Mouse (Mus musculus) inflammation-experienced regulatory T-cells (primary cell): ENCODE measurements around the gene Olfr554. TPM values are rescaled to one million over a fixed set of nuclear protein-coding genes. Genes with fewer than 3 reads are reported as not detected.

Source experiments
- polyA plus RNA-seq, 2 experiments: library from polyadenylated mRNA; unstranded; fragments of 100-300 nt; shearing (Covaris generic); gene quantifications; one replicate each; pipeline ENCODE4 v1.2.1; 2017

Gene Olfr554
- polyA plus RNA-seq, result 1 to 10 TPM in 1 of 2 experiments, under 1 TPM in 1; 0.71 to 1.7 TPM

DNA sequence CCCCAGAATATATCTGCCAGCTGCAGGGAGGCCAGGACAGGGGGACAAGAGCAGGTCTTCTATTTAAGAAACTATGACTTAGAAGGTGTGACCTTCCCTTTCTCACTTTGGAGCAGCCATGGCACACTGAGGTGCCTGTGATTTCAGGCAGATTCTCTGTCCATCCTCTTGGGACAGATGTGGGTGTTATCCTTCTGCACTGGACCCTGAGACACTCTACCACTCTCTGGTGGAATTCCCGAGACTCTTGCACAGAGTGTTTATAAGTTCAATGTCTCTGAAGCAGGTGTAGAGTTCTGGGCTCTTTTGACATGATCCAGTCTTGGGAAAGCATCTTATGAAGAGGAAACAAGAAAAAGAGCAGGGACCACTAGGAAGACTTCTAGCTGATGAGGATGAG, at the start of gene Olfr554:
TSS of gene Olfr554 (plus strand) at position 301 of the 400 bp plus-strand sequence.

DNA sequence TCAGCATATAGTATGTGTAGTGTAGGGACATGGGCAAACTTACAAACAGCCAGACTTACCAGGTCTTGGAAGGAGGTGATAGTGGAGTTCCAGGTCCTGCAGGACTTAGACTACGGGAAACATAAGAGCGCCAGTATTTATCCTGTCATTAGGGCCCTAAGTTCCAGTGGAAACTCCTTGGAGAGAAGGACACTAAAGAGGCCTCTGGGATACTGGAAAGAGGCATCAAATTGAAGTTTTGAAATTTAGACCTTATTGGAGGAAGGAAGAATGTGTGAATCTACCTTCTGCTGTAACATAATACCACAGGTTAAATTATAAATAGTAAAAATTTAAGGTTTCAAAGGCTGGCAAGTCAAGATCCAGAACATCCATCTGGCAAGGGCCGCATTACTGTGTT, 46.4 kb upstream of the Olfr554 start, which contains the start of gene Olfr551:
TSS of gene Olfr551 (minus strand) at position 101 of the 400 bp plus-strand sequence.

DNA sequence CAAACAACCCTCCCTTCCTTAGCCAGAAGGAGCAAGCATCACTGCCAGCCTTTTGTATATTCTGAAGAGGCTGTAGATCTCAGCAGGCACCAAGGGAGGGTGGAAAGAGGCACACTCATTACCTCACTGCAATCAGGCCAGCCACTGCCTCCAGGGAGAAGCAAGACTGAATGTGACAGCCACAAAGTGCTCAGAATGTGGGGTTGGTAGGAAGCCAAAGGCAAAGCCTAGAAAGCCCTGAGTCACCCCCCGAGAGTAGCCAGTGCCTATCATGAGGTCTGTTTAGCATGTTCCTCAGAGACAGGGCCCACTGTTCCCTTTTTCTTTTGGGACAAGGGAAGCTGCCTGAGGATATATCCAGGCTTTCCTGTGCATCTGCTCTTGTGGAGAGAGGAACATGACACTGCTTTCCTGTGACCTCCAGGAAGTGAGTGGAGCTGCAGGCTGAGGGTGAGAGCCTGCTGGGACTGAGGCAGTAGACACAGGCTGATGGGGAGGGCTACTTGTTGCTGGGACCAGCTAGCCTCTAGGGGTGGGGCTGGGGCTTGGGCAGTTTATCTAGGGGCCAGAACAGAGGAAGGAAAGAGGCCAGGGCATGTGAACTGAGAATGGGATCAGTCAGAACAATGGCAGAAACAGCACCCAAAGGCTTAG, 40.7 kb upstream of the Olfr554 start, which contains the start of gene Olfr552:
TSS of gene Olfr552 (plus strand) at position 393 of the 654 bp plus-strand sequence.

DNA sequence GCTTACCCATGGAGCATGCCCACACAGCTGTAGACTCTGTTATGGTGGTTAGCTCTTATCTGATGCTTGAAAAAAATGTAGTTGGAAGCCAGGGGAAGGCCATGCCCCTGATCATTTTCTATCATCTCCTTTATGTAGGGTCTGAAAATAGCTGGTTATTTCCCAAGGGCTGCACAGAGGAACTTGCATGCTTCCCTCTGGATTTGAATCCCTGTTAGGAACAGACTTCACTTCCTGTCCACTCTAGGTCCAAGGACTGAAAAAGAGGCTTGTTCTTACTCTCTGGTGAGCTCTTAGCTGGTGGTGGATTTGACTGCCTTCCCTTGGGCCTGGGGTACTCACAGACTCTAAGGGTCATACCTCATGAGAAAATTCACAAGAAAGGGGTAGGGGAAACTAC, 20.1 kb upstream of the Olfr554 start, which contains the start of gene Olfr553:
TSS of gene Olfr553 (minus strand) at position 101 of the 400 bp plus-strand sequence.

DNA sequence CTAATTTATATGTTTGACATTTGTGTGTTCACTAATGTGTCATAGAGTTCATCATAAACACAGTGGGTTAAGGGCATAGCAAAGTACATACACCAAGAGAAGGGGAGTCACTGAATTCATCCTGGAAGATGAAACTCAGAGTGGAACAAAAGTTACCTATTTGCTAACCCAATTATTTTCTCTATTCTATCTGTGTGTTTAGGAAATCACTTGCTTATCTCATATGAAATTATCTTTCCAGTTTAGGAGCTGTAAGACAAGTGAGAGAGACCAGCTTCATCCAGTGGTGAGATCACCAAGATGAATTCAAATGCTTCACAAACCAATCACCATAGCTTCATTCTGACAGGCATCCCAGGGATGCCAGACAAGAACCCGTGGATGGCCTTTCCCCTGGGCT, 20.3 kb downstream of the Olfr554 start, which contains the start of gene Olfr555:
TSS of gene Olfr555 (plus strand) at position 301 of the 400 bp plus-strand sequence.

DNA sequence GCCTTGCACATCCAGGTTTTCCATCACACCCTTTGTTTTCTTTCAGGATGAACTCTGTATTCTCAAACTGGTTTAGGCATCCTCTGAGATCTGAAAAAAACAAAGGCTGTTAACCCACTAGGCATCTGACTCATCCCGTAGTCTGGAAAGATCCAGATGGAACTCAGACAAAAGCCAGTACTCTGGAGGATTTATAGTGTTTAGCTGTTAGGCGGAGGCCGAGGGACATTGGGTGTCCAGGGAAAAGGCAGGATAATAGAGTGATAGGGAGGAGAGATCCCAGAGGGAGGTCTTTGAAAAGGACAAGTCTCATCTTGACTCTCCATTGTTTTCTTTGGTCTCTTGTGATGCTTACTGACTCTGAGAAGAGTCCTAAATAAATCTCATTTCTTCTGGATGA, 26.4 kb downstream of the Olfr554 start, which contains the start of gene Olfr556:
TSS of gene Olfr556 (plus strand) at position 301 of the 400 bp plus-strand sequence.

DNA sequence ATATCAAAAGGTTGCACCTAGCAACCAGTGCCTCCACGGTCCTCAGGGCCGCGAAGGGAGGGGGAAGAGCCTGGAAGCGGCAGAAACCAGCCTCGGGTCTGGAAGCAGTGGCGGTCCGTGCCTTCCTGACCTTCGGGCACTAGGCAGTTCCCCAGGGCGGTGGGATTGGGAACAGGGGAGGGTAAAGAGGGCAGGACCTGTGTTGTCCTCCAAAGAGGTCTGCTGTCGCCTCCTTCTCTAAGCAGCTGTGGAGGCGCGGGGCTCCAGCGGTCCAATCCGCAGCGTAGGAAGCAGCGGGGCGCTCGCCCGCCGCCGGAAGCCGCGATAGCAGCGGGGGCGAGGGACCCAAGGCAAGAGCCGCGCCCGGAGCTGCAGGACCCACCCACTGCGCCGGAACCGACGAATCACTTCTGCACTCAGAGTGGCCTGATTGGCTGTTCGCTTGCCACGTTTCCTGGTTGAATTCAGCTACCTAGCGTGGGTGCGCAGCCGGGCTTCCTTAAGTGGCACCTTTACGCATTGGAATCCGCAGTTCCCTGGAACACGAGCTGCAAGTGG, 48.8 kb downstream of the Olfr554 start, which contains the start of gene Trim68:
TSS of gene Trim68 (minus strand) at position 384 of the 558 bp plus-strand sequence.

Other genes with a start within 250 kb of the Olfr554 start
- gene Rrm1, start 196.7 kb upstream of the Olfr554 start, polyA plus RNA-seq, result 10 to 100 TPM; 40.4 to 42.0 TPM
- 1 to 10 TPM in 1 of 2 experiments, not detected in 1; 1.2 TPM for gene Olfr543, start 156.8 kb upstream of the Olfr554 start, polyA plus RNA-seq
- 1 to 10 TPM in 1 of 2 experiments, under 1 TPM in 1; 0.28 to 2.7 TPM for gene Olfr544, start 150.1 kb upstream of the Olfr554 start, polyA plus RNA-seq
- gene Olfr545, start 138.9 kb upstream of the Olfr554 start, polyA plus RNA-seq, result under 1 TPM; 0.28 to 0.97 TPM
- gene Olfr547, start 103.7 kb upstream of the Olfr554 start, polyA plus RNA-seq, result not detected
- gene Olfr548-ps1, start 97.5 kb upstream of the Olfr554 start, polyA plus RNA-seq, result not detected
- gene Olfr549, start 88.6 kb upstream of the Olfr554 start, polyA plus RNA-seq, result under 1 TPM in 1 of 2 experiments, not detected in 1; 0.69 TPM
- gene Trim21, start 72.9 kb upstream of the Olfr554 start, polyA plus RNA-seq, result 10 to 100 TPM; 96.3 to 99.0 TPM
- not detected for gene Olfr550, start 67.0 kb upstream of the Olfr554 start, polyA plus RNA-seq
- gene Olfr551, start 46.5 kb upstream of the Olfr554 start, polyA plus RNA-seq, result not detected
- not detected for gene Olfr552, start 40.7 kb upstream of the Olfr554 start, polyA plus RNA-seq
- gene Olfr553, start 20.2 kb upstream of the Olfr554 start, polyA plus RNA-seq, result not detected
- gene Olfr555, start 20.4 kb downstream of the Olfr554 start, polyA plus RNA-seq, result not detected
- gene Olfr556, start 26.5 kb downstream of the Olfr554 start, polyA plus RNA-seq, result under 1 TPM in 1 of 2 experiments, not detected in 1; 0.30 TPM
- gene Trim68, start 48.9 kb downstream of the Olfr554 start, polyA plus RNA-seq, result 10 to 100 TPM; 12.4 to 17.0 TPM
- under 1 TPM in 1 of 2 experiments, not detected in 1; 0.24 TPM for gene Olfr557, start 57.5 kb downstream of the Olfr554 start, polyA plus RNA-seq
- not detected for gene Olfr558, start 63.8 kb downstream of the Olfr554 start, polyA plus RNA-seq
- not detected for gene Olfr33, start 80.6 kb downstream of the Olfr554 start, polyA plus RNA-seq
- gene Olfr559, start 89.1 kb downstream of the Olfr554 start, polyA plus RNA-seq, result 1 to 10 TPM in 1 of 2 experiments, not detected in 1; 1.5 TPM
- not detected for gene Olfr560, start 120.9 kb downstream of the Olfr554 start, polyA plus RNA-seq
- gene Olfr78, start 121.0 kb downstream of the Olfr554 start, polyA plus RNA-seq, result not detected
- gene Olfr561, start 132.8 kb downstream of the Olfr554 start, polyA plus RNA-seq, result not detected
- gene Olfr564, start 165.0 kb downstream of the Olfr554 start, polyA plus RNA-seq, result under 1 TPM in 1 of 2 experiments, not detected in 1; 0.49 TPM
- not detected for gene Olfr566, start 220.3 kb downstream of the Olfr554 start, polyA plus RNA-seq
- gene Olfr568, start 238.7 kb downstream of the Olfr554 start, polyA plus RNA-seq, result under 1 TPM in 1 of 2 experiments, not detected in 1; 0.91 TPM